ENCODE assay signal across 8 mouse cellular contexts in genomic region chr11:53463551-53464424, GRCm38 (mm10). TPM values are rescaled to one million over a fixed set of nuclear protein-coding genes. Genes with fewer than 3 reads are reported as not detected.
A peak's percentile ranks its signal among the peaks of the same experiment; 100 is the strongest.
DNase-seq lines count a peak whose midpoint lies in the region; ATAC-seq and TF ChIP-seq lines count a peak whose summit lies in the region.
"Had no signal": no experiment of that assay in that cellular context is flagged by ENCODE, and none has a peak within 500 bp of the region (broad histone marks: within the 10 kb centered on the region; RNA-seq: fewer than 3 reads in every experiment).

No protein-coding gene starts in this region.

- no peak for TF ChIP-seq CTCF in hindbrain, postnatal 0 days (IDR thresholded peaks at IDR 0.05; ENCODE audit: low read depth)
- TF ChIP-seq CTCF in liver, postnatal 0 days (IDR thresholded peaks at IDR 0.05; ENCODE audit: low read depth), result no peak
- no peak for TF ChIP-seq CTCF in stomach, postnatal 0 days (IDR thresholded peaks at IDR 0.05; ENCODE audit: low read depth)

- TF ChIP-seq EP300 in liver, postnatal 0 days (IDR thresholded peaks at IDR 0.05; ENCODE audit: low read depth), result no peak
- no peak for TF ChIP-seq EP300 in stomach, postnatal 0 days (optimal IDR thresholded peaks at IDR 0.05)

- ATAC-seq in lung, embryonic 16.5 days (ENCODE audit: low read depth), result peak; percentile 26; the same call in 1 of the 2 replicates
- no peak for ATAC-seq in embryonic facial prominence, embryonic 13.5 days (ENCODE audit: insufficient number of reproducible peaks, insufficient read depth, low FRiP score, low TSS enrichment, low read depth)
- ATAC-seq in hindbrain, postnatal 0 days, result no peak
- ATAC-seq in liver, postnatal 0 days, result no peak
- no peak for ATAC-seq in stomach, postnatal 0 days (ENCODE audit: low FRiP score, low TSS enrichment)
- ATAC-seq in monocyte, adult 5-6 weeks (replicated peaks; ENCODE audit: insufficient number of reproducible peaks, low FRiP score, low TSS enrichment, poor library complexity, severe bottlenecking), result no peak

- H3K27me3 ChIP-seq in lung, embryonic 16.5 days (ENCODE audit: control insufficient read depth, insufficient read depth, low read depth, low read length), result peaks cover 41% of the 10 kb centered on the region
- H3K27me3 ChIP-seq in embryonic facial prominence, embryonic 13.5 days, result peaks cover 77% of the 10 kb centered on the region
- peaks cover 36% of the 10 kb centered on the region for H3K27me3 ChIP-seq in hindbrain, postnatal 0 days (ENCODE audit: insufficient read depth, low read length)
- peaks cover 34% of the 10 kb centered on the region for H3K27me3 ChIP-seq in liver, postnatal 0 days (ENCODE audit: insufficient read depth, low read length)
- peaks cover 9% of the 10 kb centered on the region for H3K27me3 ChIP-seq in stomach, postnatal 0 days (ENCODE audit: control insufficient read depth, insufficient read depth, low read length)

- H3K36me3 ChIP-seq in lung, embryonic 16.5 days (ENCODE audit: control insufficient read depth, insufficient read depth, low read length), result no peaks in the 10 kb centered on the region
- 0 out of 2 replicates have a peak, but pooled peaks cover 3% of the 10 kb centered on the region for H3K36me3 ChIP-seq in embryonic facial prominence, embryonic 13.5 days
- H3K36me3 ChIP-seq in hindbrain, postnatal 0 days (ENCODE audit: insufficient read depth, low read length), result no peaks in the 10 kb centered on the region
- no peaks in the 10 kb centered on the region; the same call in 1 of the 2 replicates for H3K36me3 ChIP-seq in liver, postnatal 0 days (replicated peaks; ENCODE audit: insufficient read depth, low read length)
- H3K36me3 ChIP-seq in stomach, postnatal 0 days (ENCODE audit: control insufficient read depth, insufficient read depth, low read length), result no peaks in the 10 kb centered on the region

- H3K4me1 ChIP-seq in lung, embryonic 16.5 days (replicated peaks; ENCODE audit: control insufficient read depth, insufficient read depth, low read length), result peaks cover 6% of the 10 kb centered on the region; the same call in 1 of the 2 replicates
- H3K4me1 ChIP-seq in embryonic facial prominence, embryonic 13.5 days, result peaks cover 28% of the 10 kb centered on the region
- H3K4me1 ChIP-seq in hindbrain, postnatal 0 days (ENCODE audit: insufficient read depth, low read length), result no peaks in the 10 kb centered on the region; the same call in 1 of the 2 replicates
- H3K4me1 ChIP-seq in liver, postnatal 0 days (ENCODE audit: insufficient read depth), result peaks cover 13% of the 10 kb centered on the region
- no peaks in the 10 kb centered on the region for H3K4me1 ChIP-seq in stomach, postnatal 0 days (replicated peaks; ENCODE audit: control insufficient read depth, insufficient read depth)

- H3K9ac ChIP-seq in lung, embryonic 16.5 days (ENCODE audit: low read length), result peak overlapping the region; percentile 55
- peak overlapping the region; percentile 60 for H3K9ac ChIP-seq in embryonic facial prominence, embryonic 13.5 days
- H3K9ac ChIP-seq in hindbrain, postnatal 0 days (replicated peaks; ENCODE audit: low read length), result no peak overlapping the region; the same call in 1 of the 2 replicates
- H3K9ac ChIP-seq in liver, postnatal 0 days (replicated peaks), result no peak overlapping the region
- peak overlapping the region; percentile 38 for H3K9ac ChIP-seq in stomach, postnatal 0 days (ENCODE audit: low read length)

- H3K4me3 ChIP-seq in lung, embryonic 16.5 days (ENCODE audit: low read length), result peak overlapping the region; percentile 48
- peak overlapping the region; percentile 42 for H3K4me3 ChIP-seq in embryonic facial prominence, embryonic 13.5 days
- peak overlapping the region; percentile 40 for H3K4me3 ChIP-seq in hindbrain, postnatal 0 days (ENCODE audit: low read length)
- peak overlapping the region; percentile 25 for H3K4me3 ChIP-seq in liver, postnatal 0 days (ENCODE audit: low read depth, low read length)
- peak overlapping the region; percentile 43 for H3K4me3 ChIP-seq in stomach, postnatal 0 days (ENCODE audit: low read depth, low read length)

- no peak for DNase-seq in lung, postnatal 36 days
- DNase-seq in hindbrain, postnatal 0 days (ENCODE audit: low spot score), result peak; percentile 44
- DNase-seq in liver, postnatal 0 days, result no peak
- DNase-seq in stomach, postnatal 0 days (ENCODE audit: low spot score), result peak; percentile 48

- H3K27ac ChIP-seq in lung, embryonic 16.5 days (ENCODE audit: low read length), result no peak overlapping the region
- H3K27ac ChIP-seq in embryonic facial prominence, embryonic 13.5 days, result no peak overlapping the region
- H3K27ac ChIP-seq in hindbrain, postnatal 0 days, result no peak overlapping the region
- H3K27ac ChIP-seq in liver, postnatal 0 days (ENCODE audit: low read depth), result no peak overlapping the region
- no peak overlapping the region for H3K27ac ChIP-seq in stomach, postnatal 0 days (replicated peaks)
- H3K27ac ChIP-seq: macrophage had no signal

- H3K4me2 ChIP-seq in lung, embryonic 16.5 days (ENCODE audit: low read depth, low read length), result peak overlapping the region; percentile 78
- H3K4me2 ChIP-seq in embryonic facial prominence, embryonic 13.5 days, result peak overlapping the region; percentile 74
- peak overlapping the region; percentile 62 for H3K4me2 ChIP-seq in hindbrain, postnatal 0 days (ENCODE audit: low read depth, low read length)
- peak overlapping the region; percentile 58 for H3K4me2 ChIP-seq in liver, postnatal 0 days (ENCODE audit: low read depth, low read length)
- peak overlapping the region; percentile 55 for H3K4me2 ChIP-seq in stomach, postnatal 0 days (replicated peaks; ENCODE audit: low read depth)

- no peaks in the 10 kb centered on the region for H3K9me3 ChIP-seq in lung, embryonic 16.5 days (ENCODE audit: control insufficient read depth, low read length)
- no peaks in the 10 kb centered on the region for H3K9me3 ChIP-seq in embryonic facial prominence, embryonic 13.5 days
- no peaks in the 10 kb centered on the region for H3K9me3 ChIP-seq in hindbrain, postnatal 0 days (ENCODE audit: low read length)
- no peaks in the 10 kb centered on the region for H3K9me3 ChIP-seq in liver, postnatal 0 days (ENCODE audit: low read length)
- no peaks in the 10 kb centered on the region for H3K9me3 ChIP-seq in stomach, postnatal 0 days (ENCODE audit: control insufficient read depth, low read length)

- WGBS in lung, embryonic 16.5 days, result 6% methylated on average over 55 of the region's 55 CpGs
- WGBS in embryonic facial prominence, embryonic 13.5 days, result 6% methylated on average over 55 of the region's 55 CpGs
- 8% methylated on average over 55 of the region's 55 CpGs for WGBS in hindbrain, postnatal 0 days
- WGBS in liver, postnatal 0 days (ENCODE audit: insufficient replicate concordance), result 18% methylated on average over 55 of the region's 55 CpGs
- 10% methylated on average over 54 of the region's 55 CpGs for WGBS in stomach, postnatal 0 days

RNA-seq across cellular contexts. Expression of gene Gm9837, which starts 6.5 kb away (rescaled TPM):
- not detected in 2 replicates for polyA plus RNA-seq in lung, embryonic 16.5 days (2015; fragmentation: Nextera tagmentation; extraction: Ambion mirVana)
- not detected in 2 replicates for polyA plus RNA-seq in embryonic facial prominence, embryonic 13.5 days (2015; fragmentation: Nextera tagmentation; extraction: Ambion mirVana)
- total RNA-seq in hindbrain, postnatal 0 days (2014; rRNA removed), result not detected in 2 replicates
- not detected in 2 replicates for polyA plus RNA-seq in hindbrain, postnatal 0 days (2015; fragmentation: Nextera tagmentation; extraction: Ambion mirVana)
- not detected in 2 replicates for polyA plus RNA-seq in liver, postnatal 0 days (2015; fragmentation: Nextera tagmentation; extraction: Ambion mirVana)
- polyA plus RNA-seq in stomach, postnatal 0 days (2015; fragmentation: Nextera tagmentation; extraction: Ambion mirVana), result not detected in 2 replicates
- total RNA-seq in monocyte, adult 5-6 weeks (2017), result not detected in 3 replicates
- polyA plus RNA-seq: macrophage had no signal

RNA-seq across cellular contexts. Expression of gene Shroom1, which starts 6.8 kb away (rescaled TPM):
- polyA plus RNA-seq in lung, embryonic 16.5 days (2015; fragmentation: Nextera tagmentation; extraction: Ambion mirVana), result 1.9 and 2.8 TPM in 2 replicates
- 5.7 and 5.9 TPM in 2 replicates for polyA plus RNA-seq in embryonic facial prominence, embryonic 13.5 days (2015; fragmentation: Nextera tagmentation; extraction: Ambion mirVana)
- 6.2 and 7.1 TPM in 2 replicates for total RNA-seq in hindbrain, postnatal 0 days (2014; rRNA removed)
- 2.4 and 2.9 TPM in 2 replicates for polyA plus RNA-seq in hindbrain, postnatal 0 days (2015; fragmentation: Nextera tagmentation; extraction: Ambion mirVana)
- 5.5 TPM in 2 replicates for polyA plus RNA-seq in liver, postnatal 0 days (2015; fragmentation: Nextera tagmentation; extraction: Ambion mirVana)
- polyA plus RNA-seq in stomach, postnatal 0 days (2015; fragmentation: Nextera tagmentation; extraction: Ambion mirVana), result 1.3 and 1.7 TPM in 2 replicates
- total RNA-seq in monocyte, adult 5-6 weeks (2017), result not detected in 3 replicates
- polyA plus RNA-seq: macrophage had no signal

RNA-seq across cellular contexts. Expression of gene Gm10447, which starts 6.9 kb away (rescaled TPM):
- 0.06 TPM in 1 of 2 replicates, not detected in the other for polyA plus RNA-seq in lung, embryonic 16.5 days (2015; fragmentation: Nextera tagmentation; extraction: Ambion mirVana)
- 0.22 and 0.25 TPM in 2 replicates for polyA plus RNA-seq in embryonic facial prominence, embryonic 13.5 days (2015; fragmentation: Nextera tagmentation; extraction: Ambion mirVana)
- not detected in 2 replicates for total RNA-seq in hindbrain, postnatal 0 days (2014; rRNA removed)
- 0.10 TPM in 1 of 2 replicates, not detected in the other for polyA plus RNA-seq in hindbrain, postnatal 0 days (2015; fragmentation: Nextera tagmentation; extraction: Ambion mirVana)
- 0.06 and 0.25 TPM in 2 replicates for polyA plus RNA-seq in liver, postnatal 0 days (2015; fragmentation: Nextera tagmentation; extraction: Ambion mirVana)
- polyA plus RNA-seq in stomach, postnatal 0 days (2015; fragmentation: Nextera tagmentation; extraction: Ambion mirVana), result 0.08 and 0.13 TPM in 2 replicates
- total RNA-seq in monocyte, adult 5-6 weeks (2017), result not detected in 3 replicates
- polyA plus RNA-seq: macrophage had no signal

RNA-seq across cellular contexts. Expression of gene Gm9945, which starts 16.2 kb away (rescaled TPM):
- polyA plus RNA-seq in lung, embryonic 16.5 days (2015; fragmentation: Nextera tagmentation; extraction: Ambion mirVana), result not detected in 2 replicates
- polyA plus RNA-seq in embryonic facial prominence, embryonic 13.5 days (2015; fragmentation: Nextera tagmentation; extraction: Ambion mirVana), result not detected in 2 replicates
- total RNA-seq in hindbrain, postnatal 0 days (2014; rRNA removed), result not detected in 2 replicates
- 0.39 and 0.53 TPM in 2 replicates for polyA plus RNA-seq in hindbrain, postnatal 0 days (2015; fragmentation: Nextera tagmentation; extraction: Ambion mirVana)
- polyA plus RNA-seq in liver, postnatal 0 days (2015; fragmentation: Nextera tagmentation; extraction: Ambion mirVana), result 0.15 and 0.31 TPM in 2 replicates
- polyA plus RNA-seq in stomach, postnatal 0 days (2015; fragmentation: Nextera tagmentation; extraction: Ambion mirVana), result 0.11 TPM in 1 of 2 replicates, not detected in the other
- not detected in 3 replicates for total RNA-seq in monocyte, adult 5-6 weeks (2017)
- polyA plus RNA-seq: macrophage had no signal

RNA-seq across cellular contexts. Expression of gene Sowaha, which starts 16.3 kb away (rescaled TPM):
- polyA plus RNA-seq in lung, embryonic 16.5 days (2015; fragmentation: Nextera tagmentation; extraction: Ambion mirVana), result 0.13 and 0.25 TPM in 2 replicates
- polyA plus RNA-seq in embryonic facial prominence, embryonic 13.5 days (2015; fragmentation: Nextera tagmentation; extraction: Ambion mirVana), result 0.21 and 1.2 TPM in 2 replicates
- total RNA-seq in hindbrain, postnatal 0 days (2014; rRNA removed), result 8.7 and 10.6 TPM in 2 replicates
- polyA plus RNA-seq in hindbrain, postnatal 0 days (2015; fragmentation: Nextera tagmentation; extraction: Ambion mirVana), result 4.1 and 4.2 TPM in 2 replicates
- polyA plus RNA-seq in liver, postnatal 0 days (2015; fragmentation: Nextera tagmentation; extraction: Ambion mirVana), result 7.4 and 7.9 TPM in 2 replicates
- polyA plus RNA-seq in stomach, postnatal 0 days (2015; fragmentation: Nextera tagmentation; extraction: Ambion mirVana), result 0.91 and 1.1 TPM in 2 replicates
- total RNA-seq in monocyte, adult 5-6 weeks (2017), result not detected in 3 replicates
- polyA plus RNA-seq: macrophage had no signal

Comparison
In these comparisons a context has a peak if more than half of its experiments do, and no peak if none do; other contexts are left out.
1. H3K9ac ChIP-seq: peak in lung, embryonic 16.5 days (single experiment), embryonic facial prominence, embryonic 13.5 days (single experiment) and stomach, postnatal 0 days (single experiment); none in hindbrain, postnatal 0 days (single experiment) and liver, postnatal 0 days (single experiment).
2. DNase-seq: peak in hindbrain, postnatal 0 days (single experiment) and stomach, postnatal 0 days (single experiment); none in lung, postnatal 36 days (single experiment) and liver, postnatal 0 days (single experiment).
3. Peak in every context shown above with its lines, with median percentiles within 50 percentile points of each other: H3K4me2 ChIP-seq and H3K4me3 ChIP-seq.